16 mouse cellular contexts compared by ENCODE assay signal in the genomic region with DNA sequence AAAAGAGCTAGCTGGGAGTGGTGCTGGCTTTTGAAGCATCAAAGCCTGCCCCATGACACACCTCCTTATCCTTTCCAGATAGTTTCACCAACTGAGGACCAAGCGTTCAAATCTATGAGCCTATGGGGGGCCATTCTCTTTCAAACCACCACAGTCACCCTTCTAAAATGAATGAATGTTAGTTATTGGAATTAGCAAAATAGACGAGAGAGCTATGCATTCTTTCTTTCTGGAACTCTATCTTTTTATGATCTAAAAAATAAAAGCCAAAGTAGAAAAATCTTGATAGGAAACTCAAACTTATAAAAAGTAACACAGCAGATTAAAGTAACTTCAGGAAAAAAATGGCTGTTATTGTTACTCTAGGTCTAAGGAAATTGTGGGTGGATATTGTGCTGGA.
"Had no signal": no experiment of that assay in that cellular context is flagged by ENCODE, and none has a peak within 500 bp of the region (broad histone marks: within the 10 kb centered on the region; RNA-seq: fewer than 3 reads in every experiment).

No protein-coding gene starts in this region.

- H3K4me3 ChIP-seq: neural tube, embryonic 13.5 days; neural tube, embryonic 15.5 days; stomach, embryonic 15.5 days had no signal

- H3K4me1 ChIP-seq: stomach, embryonic 15.5 days had no signal

- H3K9me3 ChIP-seq: neural tube, embryonic 13.5 days; neural tube, embryonic 15.5 days; stomach, embryonic 15.5 days had no signal

- H3K27me3 ChIP-seq: neural tube, embryonic 13.5 days; neural tube, embryonic 15.5 days; stomach, embryonic 15.5 days had no signal

- H3K4me2 ChIP-seq: neural tube, embryonic 13.5 days; neural tube, embryonic 15.5 days; stomach, embryonic 15.5 days had no signal

- H3K9ac ChIP-seq: neural tube, embryonic 13.5 days; neural tube, embryonic 15.5 days; stomach, embryonic 15.5 days had no signal

- DNase-seq: retina, postnatal 1 day; right cerebral cortex, adult 18-20 months; right cerebral cortex, postnatal 14 days; right cerebral cortex, postnatal 25 days; right cerebral cortex, postnatal 4 days; spleen, adult 18-20 months; thymus, adult 18-20 months; thymus, adult 2 months; thymus, postnatal 14 days; thymus, postnatal 25 days; thymus, postnatal 36 days; thymus, postnatal 4 days had no signal

- H3K27ac ChIP-seq: neural tube, embryonic 13.5 days; neural tube, embryonic 15.5 days; stomach, embryonic 15.5 days; stomach, postnatal 0 days had no signal
